Mouse (Mus musculus) right cerebral cortex, postnatal 36 days (tissue): ENCODE results near the gene Gm9844.
A peak's percentile ranks its signal among the peaks of the same experiment; 100 is the strongest.
"Not testable (repeated sequence)": the region's sequence is repeated elsewhere in the genome, so short reads cannot be mapped to it uniquely, and the experiment has no call there.

Source experiments
- DNase-seq, 2 experiments: peaks; one replicate each; pipeline ENCODE4 v3.0.0; 2022; ENCODE audit warnings: low spot score in 2 of 2, mixed read lengths in 1 of 2

Gene Gm9844

DNA sequence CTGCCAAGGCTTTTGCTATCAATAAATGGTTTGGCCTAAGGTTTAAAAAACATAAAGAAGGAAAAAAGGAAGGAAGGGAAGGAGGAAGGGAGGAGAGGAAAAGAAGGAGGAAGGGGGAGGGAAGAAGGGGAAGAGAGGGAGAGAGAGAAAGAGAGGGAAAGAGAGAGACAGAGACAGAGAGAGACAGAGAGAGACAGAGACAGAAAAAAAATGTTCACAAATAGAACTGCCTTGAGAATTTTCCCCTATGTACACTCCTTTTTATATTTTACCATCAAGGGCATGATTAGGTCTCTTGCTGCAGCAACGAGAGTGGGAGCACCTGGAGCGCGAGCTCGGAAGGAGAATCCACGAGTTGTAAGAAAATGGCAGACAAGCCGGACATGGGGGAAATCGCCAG, at the start of gene Gm9844:
Gm9844 (plus strand) TSS at position 301 of the 400 bp plus-strand sequence.
- no peak for DNase-seq

DNA sequence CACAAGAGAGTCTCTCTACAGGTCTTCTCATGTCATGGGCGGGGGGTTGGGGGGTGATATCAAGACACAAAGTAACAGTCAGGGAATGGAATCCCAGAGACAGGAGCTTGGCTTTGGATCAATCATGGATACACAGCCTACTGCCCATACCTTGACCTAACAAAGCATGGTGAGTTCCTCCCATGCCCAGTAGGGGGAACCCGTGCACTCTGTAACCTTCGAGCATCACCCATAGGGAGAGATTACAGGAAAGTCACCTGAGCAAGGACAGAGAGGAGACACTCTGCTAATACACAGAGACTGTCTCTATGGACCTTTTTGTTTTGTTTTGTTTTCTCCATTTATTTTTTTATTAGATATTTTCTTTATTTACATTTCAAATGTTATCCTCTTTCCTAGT, 44.5 kb upstream of the Gm9844 start:
- peak; percentile 41 to 55 for DNase-seq

DNA sequence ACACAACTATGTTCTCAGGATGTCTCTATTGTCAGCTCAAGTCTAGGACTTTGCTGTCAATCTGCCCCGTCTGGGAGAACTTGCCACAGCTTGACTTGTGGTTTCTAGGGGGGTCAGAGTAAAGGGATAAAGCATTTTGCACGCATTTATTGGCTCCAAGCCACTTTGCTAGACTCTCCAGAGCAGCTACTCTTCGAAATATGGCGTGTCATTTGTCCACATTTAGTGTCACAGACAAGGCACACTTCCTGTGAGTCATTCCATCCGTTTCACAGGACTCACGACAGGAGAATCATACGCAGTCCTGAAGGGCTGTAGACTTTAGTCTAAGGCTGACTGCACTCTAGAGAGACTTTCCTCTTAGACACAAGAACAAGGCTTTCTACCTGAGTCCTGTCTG, 37.6 kb upstream of the Gm9844 start:
- no peak for DNase-seq

DNA sequence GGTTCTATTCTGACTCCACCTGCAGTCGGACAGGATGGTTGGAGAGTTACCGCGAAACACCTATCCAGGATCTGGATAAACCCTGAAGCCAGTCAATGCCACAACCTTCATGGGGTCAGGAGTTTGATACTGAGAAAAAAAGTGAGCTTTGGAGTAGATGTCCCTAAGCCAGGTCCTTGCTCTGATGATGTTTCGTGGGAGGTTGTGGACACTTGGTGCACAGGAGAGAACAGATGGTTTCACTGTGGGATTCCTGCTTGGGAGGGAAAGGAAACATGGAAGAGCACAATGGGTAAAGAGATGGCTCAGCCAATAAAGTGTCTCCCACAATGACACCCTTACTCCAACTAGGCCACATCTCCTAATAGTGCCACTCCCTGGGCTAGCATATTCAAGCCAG, 34.8 kb upstream of the Gm9844 start:
- DNase-seq = no peak

DNA sequence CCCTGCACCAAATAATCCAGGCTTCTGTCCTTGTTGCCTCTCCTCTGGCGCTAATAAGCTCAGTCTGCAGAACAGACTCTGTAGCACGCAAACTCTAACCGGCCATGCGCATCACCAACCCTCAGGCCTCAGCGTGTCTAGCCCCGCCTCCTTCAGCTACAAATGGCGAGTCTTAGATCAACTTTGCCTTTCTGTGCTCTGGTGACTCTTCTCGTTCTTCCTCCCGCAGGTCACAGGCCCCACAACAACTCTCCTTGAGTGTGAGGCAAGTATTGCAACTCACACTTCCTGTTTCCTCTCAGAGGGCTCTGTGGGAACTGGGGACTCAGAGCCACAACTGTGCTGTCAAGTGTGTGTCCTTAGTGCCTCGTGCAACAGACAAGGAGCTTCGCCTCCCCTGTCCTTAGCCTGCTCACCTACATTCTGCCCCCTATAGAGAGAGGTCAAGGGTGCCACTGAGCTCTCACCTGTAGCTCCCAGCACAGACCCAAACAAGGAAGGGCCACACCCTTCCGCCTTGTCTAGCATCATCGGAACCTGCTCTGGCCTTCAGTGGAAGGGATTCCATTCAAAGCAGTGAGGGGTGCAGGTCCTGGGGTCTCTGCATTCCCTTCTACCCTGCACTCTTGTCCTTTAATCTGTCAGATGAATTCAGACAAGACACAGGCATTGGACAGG, 23.1 kb upstream of the Gm9844 start:
- DNase-seq = not testable (repeated sequence)

DNA sequence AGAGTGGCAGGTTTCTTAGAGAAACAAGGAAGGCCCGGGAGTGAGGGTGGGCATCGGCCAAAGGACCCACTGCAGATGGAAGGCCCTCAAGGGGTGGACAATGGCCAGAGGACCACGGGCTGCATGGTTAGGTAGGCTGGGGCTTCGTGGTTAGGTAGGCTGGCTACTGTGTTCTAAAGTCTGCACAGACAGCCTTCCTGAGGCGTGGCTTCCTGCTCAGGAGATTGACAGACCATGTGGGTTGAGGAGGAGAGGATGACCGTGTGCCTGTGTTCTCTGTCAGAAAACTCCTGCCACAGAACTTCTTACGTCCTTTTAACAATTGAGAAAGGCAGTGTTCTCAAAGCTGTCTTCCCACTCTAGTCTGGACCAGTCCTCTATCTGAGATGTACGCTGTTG, 22.6 kb upstream of the Gm9844 start:
- no peak for DNase-seq

DNA sequence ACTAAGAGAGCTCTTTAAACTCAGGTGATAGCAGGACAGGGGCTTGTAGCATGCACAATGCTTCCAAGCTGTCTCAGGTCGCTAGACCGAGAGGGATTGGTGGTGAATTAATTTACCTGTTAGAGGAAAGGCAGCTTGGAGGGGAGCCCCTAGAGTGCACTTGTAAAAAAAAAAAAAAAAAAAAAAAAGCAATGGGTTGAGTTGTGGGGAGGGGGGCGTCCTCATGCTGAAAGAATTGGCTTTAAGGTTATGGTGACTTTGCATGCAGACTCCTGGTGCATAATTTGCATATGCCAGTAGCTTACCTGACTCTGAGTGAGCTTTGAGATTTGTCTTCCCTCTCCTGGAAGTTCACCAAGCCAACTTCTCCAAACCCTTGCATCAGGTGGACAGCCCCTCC, 21.7 kb upstream of the Gm9844 start:
- no peak for DNase-seq

DNA sequence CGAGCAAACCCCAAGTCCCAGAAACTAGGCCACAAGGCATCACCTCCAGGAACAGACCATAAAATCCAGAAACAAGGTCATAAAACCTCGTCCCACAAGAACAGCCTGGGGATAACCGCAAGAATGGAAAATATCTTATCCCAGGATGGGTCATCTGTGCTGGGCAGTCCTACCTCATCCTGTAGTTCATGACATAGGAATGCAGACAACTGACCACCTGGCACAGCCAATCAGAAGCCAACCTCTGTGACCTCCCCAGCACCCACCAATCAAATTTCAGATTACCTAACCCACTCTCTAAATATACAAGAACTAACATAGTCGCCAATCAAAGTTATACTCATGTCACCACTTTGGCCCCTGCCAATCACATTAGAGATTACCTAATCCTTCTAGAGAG, 21.0 kb upstream of the Gm9844 start:
- no peak for DNase-seq

DNA sequence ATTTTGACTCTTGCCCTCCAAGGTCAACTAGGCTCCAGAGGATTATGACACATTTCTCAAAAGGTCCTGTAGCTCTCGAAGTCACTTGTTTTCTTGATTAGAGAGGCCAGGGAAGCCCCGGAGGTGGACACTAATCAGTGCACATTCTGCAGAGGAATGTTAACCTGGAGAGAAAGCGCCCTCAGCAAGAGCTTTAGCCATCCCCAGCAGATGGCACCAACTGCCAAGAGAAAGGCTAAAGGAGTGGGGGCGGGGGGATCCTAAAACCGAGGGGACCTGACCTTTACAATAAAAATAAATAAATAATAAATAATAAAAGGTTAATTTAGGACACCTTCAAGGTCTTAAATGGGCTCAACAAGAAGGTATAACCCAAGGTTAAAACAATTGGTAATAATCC, 17.9 kb upstream of the Gm9844 start:
- DNase-seq = no peak

DNA sequence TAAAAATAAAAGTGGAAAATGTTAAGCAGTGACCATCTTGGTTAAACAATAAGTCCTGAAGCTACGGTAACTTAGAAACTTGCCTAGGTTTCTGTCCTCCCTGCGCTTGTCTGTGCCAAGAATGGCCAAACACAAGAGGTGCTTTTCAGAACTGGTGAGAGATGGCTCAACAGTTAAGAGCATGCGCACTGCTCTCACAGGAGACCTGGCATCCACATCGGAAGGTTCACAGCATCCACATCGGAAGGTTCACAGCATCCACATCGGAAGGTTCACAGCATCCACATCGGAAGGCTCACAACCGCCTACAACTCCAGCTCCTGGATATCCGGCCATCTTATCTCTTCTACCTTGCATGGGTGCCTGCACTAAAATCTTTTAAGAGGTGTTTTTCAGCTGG, 16.8 kb upstream of the Gm9844 start:
- no peak for DNase-seq

DNA sequence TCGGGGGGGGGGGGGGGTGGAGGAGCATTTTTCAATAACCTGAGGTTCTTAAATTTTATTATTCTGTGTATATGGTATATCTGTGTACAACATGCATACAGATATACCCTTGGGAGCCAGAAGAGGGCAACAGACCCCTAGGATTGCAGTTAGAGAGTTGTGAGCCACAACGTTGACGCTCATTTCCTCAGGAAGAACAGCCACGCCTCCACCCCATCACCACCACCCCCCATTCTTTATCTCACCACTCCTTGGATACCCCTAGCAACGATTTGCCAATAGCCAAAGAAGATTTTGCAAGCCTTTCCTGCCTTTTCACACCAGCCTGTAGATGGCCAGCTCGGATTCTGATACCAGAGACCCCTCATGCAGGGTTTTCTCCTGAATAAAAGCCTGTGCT, 16.3 kb upstream of the Gm9844 start:
- no peak for DNase-seq

DNA sequence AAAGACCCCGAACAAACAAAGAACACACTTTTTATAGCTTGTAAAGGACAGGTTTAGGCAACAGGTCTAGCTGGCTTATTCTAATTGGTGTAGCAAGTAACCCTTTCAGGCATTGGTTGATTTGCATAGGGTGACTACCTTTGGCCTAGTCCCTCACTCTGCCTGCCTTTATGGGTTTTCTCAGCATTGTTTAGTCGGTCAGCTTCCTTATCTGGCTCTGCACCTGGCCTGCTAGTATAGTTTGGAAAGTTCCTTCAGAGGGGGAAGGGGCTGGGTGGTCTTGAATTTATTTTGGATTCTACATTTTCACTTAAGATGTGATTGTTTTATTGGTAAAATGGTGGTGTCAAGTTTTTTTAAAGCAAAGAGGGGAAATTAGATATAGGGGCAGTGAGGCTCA, 15.4 kb upstream of the Gm9844 start:
- DNase-seq = not testable (repeated sequence)

DNA sequence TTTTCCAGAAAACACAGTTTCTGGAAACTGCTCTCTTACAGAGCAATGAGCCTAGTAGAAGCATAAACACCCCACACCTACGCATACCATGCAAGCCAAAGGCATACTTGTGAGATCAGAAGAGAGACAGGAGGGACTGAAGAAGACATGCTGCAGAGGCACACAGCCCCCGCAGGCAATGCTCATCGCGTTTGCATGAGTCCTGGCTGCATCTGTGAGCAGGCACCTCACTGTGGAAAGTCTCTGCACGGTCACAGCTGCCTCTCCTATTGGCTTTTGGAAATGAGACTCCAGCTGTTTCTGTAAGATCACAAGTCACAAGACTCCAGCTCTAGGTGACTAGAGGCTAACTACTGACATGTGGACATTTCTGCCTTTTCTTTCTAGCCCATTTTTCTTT, 11.9 kb upstream of the Gm9844 start:
- DNase-seq = peak; percentile 66 to 81

DNA sequence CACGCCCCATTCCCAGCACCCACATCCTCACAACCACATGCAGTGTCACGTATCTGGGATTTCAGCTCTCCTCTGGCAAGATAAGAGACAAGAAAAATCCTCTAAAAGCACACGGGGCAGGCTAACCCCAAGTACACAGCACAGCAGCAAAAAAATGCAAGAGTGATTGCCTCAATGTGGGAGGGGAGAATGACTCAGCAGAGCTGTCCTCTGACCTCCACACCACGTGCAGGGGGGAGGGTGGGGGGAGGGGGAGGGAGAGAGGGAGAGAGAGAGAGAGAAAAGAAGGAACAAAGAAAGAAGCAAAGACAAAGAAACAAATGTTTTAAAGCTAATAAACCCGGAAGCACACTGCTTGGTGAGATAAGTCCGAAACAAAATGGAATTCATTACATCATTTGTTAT, 11.1 kb upstream of the Gm9844 start:
- DNase-seq = no peak

DNA sequence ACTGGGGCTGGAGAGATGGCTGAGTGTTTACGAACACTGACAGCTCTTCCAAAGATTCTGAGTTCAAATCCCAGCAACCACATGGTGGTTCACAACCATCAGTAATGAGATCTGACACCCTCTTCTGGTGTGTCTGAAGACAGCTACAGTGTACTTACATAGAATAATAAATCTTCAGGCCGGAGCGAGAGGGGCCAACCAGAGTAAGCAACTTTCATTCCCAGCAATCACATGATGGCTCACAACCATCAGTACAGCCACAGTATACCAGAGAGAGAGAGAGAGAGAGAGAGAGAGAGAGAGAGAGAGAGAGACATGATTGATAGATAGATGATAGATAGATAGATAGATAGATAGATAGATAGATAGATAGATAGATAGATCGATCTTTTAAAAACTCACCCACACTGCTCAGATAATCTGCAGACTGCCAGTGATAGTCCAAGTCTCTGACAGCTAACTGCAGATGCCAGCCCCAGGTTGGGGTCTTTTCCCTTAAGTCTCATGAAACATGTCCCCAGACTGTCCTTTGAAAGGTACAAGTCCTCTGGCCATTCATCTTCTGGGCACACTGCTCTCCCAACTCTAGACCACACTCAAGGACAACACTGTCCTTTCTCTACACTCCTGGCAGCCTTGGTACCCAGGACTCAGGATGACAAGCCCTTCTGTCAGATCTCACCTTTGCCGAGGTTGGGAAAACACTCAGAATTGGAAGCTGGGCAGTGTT, 10.3 kb upstream of the Gm9844 start:
- DNase-seq = no peak

DNA sequence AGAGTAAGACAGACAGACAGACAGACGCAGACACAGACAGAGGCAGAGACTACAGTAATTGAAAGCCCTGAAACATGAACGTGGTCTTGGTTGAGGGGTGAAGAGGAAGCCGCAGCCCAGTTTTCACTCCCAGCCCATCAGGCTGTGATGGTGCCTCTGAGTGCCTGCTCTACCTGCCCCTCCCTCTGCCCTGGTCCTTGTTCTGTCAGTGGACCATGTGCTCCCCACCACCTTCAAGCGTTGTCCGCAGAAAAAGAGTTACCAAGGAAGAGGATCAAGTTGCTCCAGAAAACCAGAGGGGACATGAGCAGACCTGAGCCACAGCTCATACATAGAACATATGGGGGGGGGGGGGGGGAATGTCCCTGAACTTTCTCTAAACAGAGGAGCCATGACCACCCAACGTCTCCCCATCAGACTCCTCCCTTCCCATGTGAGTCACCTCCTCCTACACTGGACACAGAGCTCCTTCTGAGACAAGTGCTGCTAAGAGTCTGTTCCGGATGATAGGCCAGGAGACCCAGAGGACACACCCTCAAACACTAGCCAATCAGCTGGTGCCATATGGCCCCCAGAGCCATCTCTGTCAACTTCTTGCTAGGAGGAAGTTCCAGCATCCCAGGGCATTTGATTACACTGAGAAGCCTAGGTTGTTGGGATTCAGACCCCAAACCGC, 9.3 kb upstream of the Gm9844 start:
- DNase-seq = no peak

DNA sequence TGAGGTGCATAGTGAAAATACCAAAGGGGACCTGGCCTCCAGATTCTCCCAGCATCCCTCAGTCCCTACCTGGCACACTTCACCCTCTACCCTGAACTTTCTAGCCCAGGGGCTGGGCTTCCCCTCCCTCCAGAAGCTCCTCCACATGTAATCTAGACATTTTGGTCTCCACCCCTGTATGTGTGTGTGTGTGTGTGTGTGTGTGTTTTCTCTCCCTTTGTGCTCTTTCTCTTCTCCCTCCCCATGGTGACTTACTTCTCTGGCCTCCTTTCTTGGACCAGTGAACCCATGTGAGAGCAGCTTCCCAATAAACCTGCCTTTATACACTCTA, 8.8 kb upstream of the Gm9844 start:
- no peak for DNase-seq

DNA sequence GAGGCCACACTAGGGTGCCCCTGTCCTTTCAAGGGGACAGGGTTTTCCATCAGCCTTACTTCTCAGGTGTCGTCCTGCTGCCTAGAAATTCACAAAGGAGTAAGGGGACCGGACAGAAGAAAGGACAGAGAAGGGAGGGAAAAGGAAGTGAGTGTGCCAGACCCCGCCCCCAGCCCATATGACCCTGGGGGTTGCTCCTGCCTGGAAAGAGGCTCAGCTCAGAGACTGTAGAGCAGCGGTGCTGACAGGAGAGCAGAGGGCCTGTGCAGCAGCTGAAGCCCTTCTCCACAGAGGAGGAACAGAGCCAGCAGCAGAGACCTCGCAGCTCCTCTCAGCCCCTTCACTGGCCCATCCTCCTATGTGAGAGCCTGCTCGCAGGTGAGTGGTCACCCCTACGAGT, 8.3 kb upstream of the Gm9844 start:
- DNase-seq = no peak

DNA sequence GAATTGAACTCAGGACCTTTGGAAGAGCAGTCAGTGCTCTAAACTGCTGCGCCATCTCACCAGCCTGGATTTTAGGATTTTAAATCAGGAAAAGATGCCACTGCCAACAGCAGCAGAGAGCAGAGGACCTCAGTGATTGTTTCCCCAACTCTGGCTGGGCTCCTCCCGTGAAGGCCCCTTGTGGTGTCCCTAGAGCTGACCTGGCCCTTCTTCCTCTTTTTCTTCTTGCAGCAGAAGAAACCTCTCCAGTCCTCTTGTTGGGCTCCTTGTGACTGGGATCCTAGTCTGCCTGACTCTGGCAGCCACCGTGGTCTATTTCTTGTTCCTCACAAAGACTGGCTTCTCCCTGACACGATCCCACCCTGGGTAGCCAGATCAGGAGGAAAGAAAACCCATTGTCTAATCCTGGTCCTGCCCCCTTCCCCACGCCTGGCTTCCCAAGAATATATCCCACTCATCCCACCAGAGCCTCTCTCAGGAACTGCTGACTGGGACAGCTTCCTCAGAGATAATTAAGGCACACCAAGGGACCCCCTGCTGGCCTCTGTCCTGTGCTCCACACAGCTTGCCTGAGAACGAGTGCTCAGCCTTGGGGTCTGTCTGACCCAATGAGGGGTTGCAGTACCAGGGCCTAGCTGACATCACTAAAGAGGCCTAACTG, 5.4 kb upstream of the Gm9844 start:
- no peak for DNase-seq

DNA sequence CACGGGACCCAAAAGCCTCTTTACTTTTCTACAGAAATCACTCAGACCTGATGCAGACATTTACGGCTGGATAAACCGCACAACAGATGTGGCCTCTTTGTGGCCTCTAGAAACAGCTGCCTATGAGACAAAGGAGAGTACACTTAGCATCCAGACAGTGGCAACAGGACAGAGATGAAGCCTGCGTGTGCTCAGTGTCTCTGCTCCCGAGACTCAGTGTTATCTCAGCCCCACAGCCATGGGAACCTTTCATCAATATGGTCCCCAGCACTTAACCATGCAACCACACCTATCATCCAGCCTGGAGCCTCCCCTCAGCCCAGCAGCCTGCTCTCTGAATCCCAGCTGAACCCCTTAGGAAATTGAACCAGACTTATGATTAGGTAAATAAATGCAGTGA, 2.8 kb upstream of the Gm9844 start:
- DNase-seq = no peak

DNA sequence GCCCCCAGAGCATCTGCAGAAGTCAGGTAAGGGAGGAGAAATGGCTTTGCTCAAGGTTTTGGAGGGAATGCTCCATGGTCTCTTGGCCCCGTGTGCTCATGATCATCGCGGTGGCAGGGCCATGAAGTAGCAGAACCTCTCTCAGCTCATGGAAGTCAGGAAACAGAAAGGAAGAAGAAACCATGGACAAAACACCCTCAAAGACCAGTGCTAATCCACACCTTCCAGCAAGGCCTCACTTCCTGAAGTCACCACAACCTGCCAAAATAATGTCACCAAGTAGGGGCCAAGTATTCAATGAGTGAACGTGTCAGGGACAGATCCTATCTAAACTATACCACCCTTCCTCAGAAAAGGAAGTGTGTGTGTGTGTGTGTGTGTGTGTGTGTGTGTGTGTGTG, 840 bp downstream of the Gm9844 start:
- no peak for DNase-seq

DNA sequence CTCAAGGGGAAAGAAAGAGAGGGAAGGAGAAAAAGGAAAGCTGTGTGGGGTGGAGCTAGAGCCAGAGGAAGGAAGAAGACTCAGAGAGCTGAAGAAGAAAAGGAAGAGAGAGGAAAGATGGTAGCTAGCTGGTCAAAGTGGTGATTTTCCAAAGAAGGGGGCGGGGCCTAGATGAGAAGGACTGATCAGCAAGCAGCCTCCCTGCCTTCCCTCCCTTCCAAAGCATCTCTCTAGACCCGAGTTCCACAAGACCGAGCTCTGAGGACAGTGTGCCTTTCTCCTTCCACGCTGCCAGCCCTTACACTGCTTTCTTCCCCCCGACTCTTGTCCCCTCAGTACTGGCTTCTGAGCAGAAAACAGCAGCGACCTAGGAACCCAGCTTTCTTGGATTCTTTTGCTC, 2.1 kb downstream of the Gm9844 start:
- DNase-seq = no peak

DNA sequence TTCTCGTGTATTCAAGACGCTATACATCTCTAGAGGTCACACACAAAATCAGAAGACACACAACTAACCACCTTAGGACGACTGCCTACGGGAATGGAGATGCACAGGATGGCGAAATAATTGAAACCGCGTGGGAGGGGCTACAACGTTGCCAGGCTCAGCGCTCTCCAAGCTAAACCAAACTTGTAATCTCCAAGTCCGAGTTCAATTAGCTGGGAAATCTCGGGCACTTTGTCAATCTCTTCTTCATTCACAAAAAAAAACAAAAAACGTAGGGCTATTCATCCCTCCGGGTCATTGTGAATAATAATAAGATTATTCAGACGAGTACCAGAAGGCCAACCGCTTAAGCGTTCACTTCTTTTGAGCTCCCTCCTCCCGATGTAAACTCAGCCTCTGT, 7.1 kb downstream of the Gm9844 start:
- DNase-seq = no peak
